Mouse (Mus musculus): ENCODE measurements around the gene Lrrc10b.

- TF ChIP-seq CTCF (IDR thresholded peaks at IDR 0.05; ENCODE audit: low read depth) (no peak), EP300 (optimal IDR thresholded peaks at IDR 0.05) (no peak)
Observed at GRCm38 (mm10) chr19:10457484-10457800, 169 bp upstream of the Lrrc10b start.
